Mouse (Mus musculus): Measurements from ENCODE around the gene Gm2897.
"Not testable (repeated sequence)": the region's sequence is repeated elsewhere in the genome, so short reads cannot be mapped to it uniquely, and the experiment has no call there.

Gm2897 gene

DNA sequence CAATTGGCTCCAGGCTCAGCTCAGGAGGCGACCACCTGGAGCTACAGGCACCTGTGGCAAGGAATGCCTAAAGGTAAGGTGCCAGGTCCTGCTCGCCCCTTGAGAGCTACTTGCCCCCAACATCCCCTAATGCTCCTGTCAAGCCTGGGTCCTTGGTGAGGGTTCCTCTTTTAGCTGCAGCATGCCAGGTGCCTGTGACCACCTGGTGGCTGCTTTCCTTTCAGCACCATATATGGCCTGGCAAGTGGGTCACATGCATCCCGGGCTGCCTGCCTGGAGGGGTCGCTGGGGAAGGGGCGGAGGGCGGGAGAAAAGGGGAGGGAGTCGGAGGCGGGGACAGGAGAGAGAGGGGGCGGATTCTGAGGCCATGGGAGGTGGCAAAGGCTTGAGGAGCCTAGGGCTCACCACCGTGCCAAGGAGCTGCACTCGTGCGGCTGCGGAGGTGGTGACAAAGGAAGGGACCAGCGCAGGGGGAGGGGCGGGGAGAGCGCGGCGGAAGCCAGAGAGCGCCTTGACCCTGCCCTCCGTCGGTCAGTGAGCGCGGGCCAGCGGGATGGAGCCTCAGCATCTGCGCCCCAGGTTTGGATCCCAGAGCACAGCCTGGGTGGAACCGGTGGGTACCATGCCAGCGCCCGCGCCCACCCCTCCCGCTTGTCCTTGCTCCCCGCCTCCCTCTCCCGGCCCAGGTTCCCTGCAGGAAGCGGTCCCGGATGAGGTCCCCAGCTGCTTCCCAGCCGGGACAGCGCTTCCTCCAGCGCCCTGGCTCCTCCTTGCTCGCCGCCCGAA is at the start of gene Gm2897:
Gene Gm2897, plus strand, starts transcription at position 559 of the 786 bp plus-strand sequence.
- not testable (repeated sequence) for DNase-seq (ENCODE audit: low spot score in 2 of 2)

DNA sequence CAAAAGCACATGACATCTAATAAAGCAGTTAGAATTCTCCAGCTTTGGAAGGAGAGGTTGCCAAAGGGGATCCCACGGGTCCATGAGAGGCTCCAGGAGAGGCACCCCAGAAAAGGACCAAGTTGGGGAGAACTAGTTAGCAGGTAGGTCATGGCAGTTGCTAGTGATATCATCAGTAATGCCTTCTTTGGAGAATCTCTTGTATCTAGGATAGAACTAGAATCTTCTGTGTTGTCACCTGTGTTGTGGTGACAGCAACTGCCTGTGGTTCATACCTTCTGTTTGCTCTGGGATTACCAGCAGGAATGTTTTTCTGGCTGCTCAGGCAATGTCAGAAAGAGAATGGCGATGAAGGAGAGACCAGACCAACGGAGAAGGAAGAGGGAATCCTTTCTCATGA is 19.4 kb upstream of the Gm2897 start, which contains the start of gene Gm2888:
Gene Gm2888, plus strand, starts transcription at position 301 of the 400 bp plus-strand sequence.
- DNase-seq (ENCODE audit: low spot score in 2 of 2): not testable (repeated sequence)

DNA sequence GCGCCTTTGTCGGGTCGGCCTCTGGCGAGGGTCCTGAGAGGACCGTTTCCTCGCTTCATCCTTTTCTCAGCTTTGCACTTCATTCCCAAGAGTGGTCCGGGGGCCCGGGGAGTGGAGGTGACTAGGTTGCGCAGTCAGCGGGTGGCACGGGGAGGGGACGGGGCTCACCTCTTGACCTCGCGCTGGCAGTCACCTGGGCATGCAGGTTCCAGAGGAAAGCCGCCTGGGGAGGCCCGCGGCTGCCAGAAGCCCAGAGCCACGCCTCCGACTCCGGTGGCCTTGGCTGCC is 372 bp downstream of the Gm2897 start:
- peak in 1 of 2 experiments; percentile 2 for DNase-seq (ENCODE audit: low spot score in 2 of 2)

DNA sequence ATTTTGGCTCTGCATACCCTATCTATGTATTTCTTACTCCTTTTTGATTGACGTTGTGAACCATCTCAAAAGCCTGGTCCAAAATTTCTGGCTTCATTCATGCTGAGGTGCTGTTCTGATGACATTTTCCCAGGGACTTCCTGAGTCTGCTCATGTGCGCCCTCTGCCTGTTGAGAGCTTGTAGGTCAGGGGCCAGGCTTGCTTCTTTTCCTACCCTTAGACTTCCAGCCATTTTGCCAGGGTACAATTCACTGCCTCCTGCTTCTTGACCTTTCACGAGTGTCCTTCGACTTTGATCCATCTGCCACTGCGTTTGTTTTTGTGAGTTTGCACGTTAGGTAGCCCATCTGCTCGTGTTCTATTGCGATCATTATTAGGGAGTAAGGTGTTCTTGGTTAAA is 1.0 kb downstream of the Gm2897 start:
- not testable (repeated sequence) for DNase-seq (ENCODE audit: low spot score in 2 of 2)

DNA sequence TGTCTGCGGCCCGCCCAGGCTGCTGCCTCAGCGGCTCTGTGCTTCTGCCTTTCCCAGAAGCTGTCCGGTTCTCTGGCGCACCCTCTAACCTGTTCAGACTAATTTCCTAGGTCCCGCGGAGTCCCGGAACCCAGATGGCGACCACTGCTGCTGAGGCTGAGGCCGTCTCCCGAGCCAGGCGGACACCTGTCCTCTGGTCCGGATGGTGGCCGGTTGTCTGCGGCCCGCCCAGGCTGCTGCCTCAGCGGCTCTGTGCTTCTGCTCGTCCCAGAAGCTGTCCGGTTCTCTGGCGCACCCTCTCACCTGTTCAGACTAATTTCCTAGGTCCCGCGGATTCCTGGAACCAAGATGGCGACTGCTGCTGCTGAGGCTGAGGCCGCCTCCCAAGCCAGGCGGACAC is 67.0 kb downstream of the Gm2897 start:
- peak; percentile 1 for DNase-seq (ENCODE audit: low spot score in 2 of 2)

Data from right cerebral cortex, postnatal 36 days (tissue).